8 mouse cellular contexts compared by ENCODE assay signal in genomic region chr17:56291171-56291511, GRCm38 (mm10). TPM values are rescaled to one million over a fixed set of nuclear protein-coding genes. Genes with fewer than 3 reads are reported as not detected.
DNase-seq lines count a peak whose midpoint lies in the region; ATAC-seq and TF ChIP-seq lines count a peak whose summit lies in the region.

No protein-coding gene starts in this region.

- peak overlapping the region; percentile 50 for H3K9ac ChIP-seq in forebrain, embryonic 15.5 days (replicated peaks)
- H3K9ac ChIP-seq in lung, postnatal 0 days (replicated peaks; ENCODE audit: low read depth), result peak overlapping the region; percentile 37; the same call in 1 of the 2 replicates

- peak overlapping the region; percentile 42 for H3K4me2 ChIP-seq in forebrain, embryonic 15.5 days (replicated peaks)
- H3K4me2 ChIP-seq in lung, postnatal 0 days (replicated peaks; ENCODE audit: low read depth, low read length), result peak overlapping the region; percentile 73

- TF ChIP-seq EP300 in lung, postnatal 0 days (IDR thresholded peaks at IDR 0.05), result peak; percentile 39; the same call in 1 of the 2 replicates

- TF ChIP-seq CTCF in lung, postnatal 0 days (IDR thresholded peaks at IDR 0.05), result peak; percentile 98

- H3K27me3 ChIP-seq in forebrain, embryonic 15.5 days, result no peaks in the 10 kb centered on the region
- H3K27me3 ChIP-seq in lung, postnatal 0 days (replicated peaks; ENCODE audit: insufficient read depth, low read length), result no peaks in the 10 kb centered on the region

- peak; percentile 97 for DNase-seq in MN1 (ENCODE audit: low spot score)
- peak; percentile 64 to 83 for DNase-seq in cerebellum, adult 18-20 months
- DNase-seq in layer of hippocampus, adult 8-10 months (ENCODE audit: low spot score in 2 of 2), result peak; percentile 71
- DNase-seq in lung, postnatal 0 days (ENCODE audit: low spot score), result peak; percentile 99
- peak; percentile 91 for DNase-seq in ovary, adult 18-20 months (ENCODE audit: low spot score)
- peak; percentile 97 to 98 for DNase-seq in thymus, postnatal 10 days (ENCODE audit: low spot score in 2 of 2)

- WGBS in forebrain, embryonic 15.5 days, result under 1% methylated on average over 16 of the region's 16 CpGs
- WGBS in lung, postnatal 0 days, result 1% methylated on average over 15 of the region's 16 CpGs

- peak overlapping the region; percentile 35 for H3K4me3 ChIP-seq in forebrain, embryonic 15.5 days
- H3K4me3 ChIP-seq in lung, postnatal 0 days (ENCODE audit: low read depth, low read length), result peak overlapping the region; percentile 54; the same call in 1 of the 2 replicates

- peak; percentile 83 for ATAC-seq in forebrain, embryonic 15.5 days (replicated peaks)
- peak; percentile 77 to 78 for ATAC-seq in hematopoietic stem cell, adult 5-6 weeks (replicated peaks in 1 of 2; ENCODE audit: insufficient read depth in 1 of 2, low FRiP score in 2 of 2, low TSS enrichment in 1 of 2, low read depth in 1 of 2, poor library complexity in 2 of 2, severe bottlenecking in 2 of 2)
- ATAC-seq in lung, postnatal 0 days, result peak; percentile 91

- H3K9me3 ChIP-seq in forebrain, embryonic 15.5 days, result no peaks in the 10 kb centered on the region
- no peaks in the 10 kb centered on the region for H3K9me3 ChIP-seq in lung, postnatal 0 days (ENCODE audit: low read length)

- H3K36me3 ChIP-seq in forebrain, embryonic 15.5 days, result no peaks in the 10 kb centered on the region
- no peaks in the 10 kb centered on the region for H3K36me3 ChIP-seq in lung, postnatal 0 days (ENCODE audit: insufficient read depth, low read length)

- peak overlapping the region; percentile 71 for H3K27ac ChIP-seq in forebrain, embryonic 15.5 days (replicated peaks)
- H3K27ac ChIP-seq in lung, postnatal 0 days (ENCODE audit: low read length), result peak overlapping the region; percentile 95

- peaks cover 27% of the 10 kb centered on the region for H3K4me1 ChIP-seq in forebrain, embryonic 15.5 days
- peaks cover 8% of the 10 kb centered on the region; the same call in 1 of the 2 replicates for H3K4me1 ChIP-seq in lung, postnatal 0 days (ENCODE audit: insufficient read depth, low read depth, low read length)

RNA-seq across cellular contexts. Expression of gene Plin3, which starts 1.5 kb away (rescaled TPM):
- polyA plus RNA-seq in forebrain, embryonic 15.5 days (2015; fragmentation: Nextera tagmentation; extraction: Ambion mirVana), result 10.9 and 13.6 TPM in 2 replicates
- 17.1 and 23.8 TPM in 2 replicates for total RNA-seq in hematopoietic stem cell, adult 5-6 weeks (2017)
- total RNA-seq in layer of hippocampus, adult 8-10 months (2022), result 10 to 100 TPM; 13.2 to 22.6 (median 19.6) TPM
- 95.3 and 99.3 TPM in 2 replicates for polyA plus RNA-seq in lung, postnatal 0 days (2015; fragmentation: Nextera tagmentation; extraction: Ambion mirVana)

RNA-seq across cellular contexts. Expression of gene Arrdc5, which starts 8.9 kb away (rescaled TPM):
- not detected in 2 replicates for polyA plus RNA-seq in forebrain, embryonic 15.5 days (2015; fragmentation: Nextera tagmentation; extraction: Ambion mirVana)
- total RNA-seq in hematopoietic stem cell, adult 5-6 weeks (2017), result not detected in 2 replicates
- total RNA-seq in layer of hippocampus, adult 8-10 months (2022), result not detected
- not detected in 2 replicates for polyA plus RNA-seq in lung, postnatal 0 days (2015; fragmentation: Nextera tagmentation; extraction: Ambion mirVana)

RNA-seq across cellular contexts. Expression of gene Uhrf1, which starts 12.0 kb away (rescaled TPM):
- 55.6 and 65.1 TPM in 2 replicates for polyA plus RNA-seq in forebrain, embryonic 15.5 days (2015; fragmentation: Nextera tagmentation; extraction: Ambion mirVana)
- 116 and 147 TPM in 2 replicates for total RNA-seq in hematopoietic stem cell, adult 5-6 weeks (2017)
- total RNA-seq in layer of hippocampus, adult 8-10 months (2022), result 1 to 10 TPM in 3 of 4 experiments, under 1 TPM in 1; 0.77 to 2.5 (median 1.6) TPM
- polyA plus RNA-seq in lung, postnatal 0 days (2015; fragmentation: Nextera tagmentation; extraction: Ambion mirVana), result 7.0 and 8.4 TPM in 2 replicates

RNA-seq across cellular contexts. Expression of gene Ticam1, which starts 14.6 kb away (rescaled TPM):
- polyA plus RNA-seq in forebrain, embryonic 15.5 days (2015; fragmentation: Nextera tagmentation; extraction: Ambion mirVana), result 1.3 and 1.7 TPM in 2 replicates
- 3.5 and 6.1 TPM in 2 replicates for total RNA-seq in hematopoietic stem cell, adult 5-6 weeks (2017)
- 1 to 10 TPM; 6.8 to 8.8 (median 7.8) TPM for total RNA-seq in layer of hippocampus, adult 8-10 months (2022)
- 3.5 and 4.1 TPM in 2 replicates for polyA plus RNA-seq in lung, postnatal 0 days (2015; fragmentation: Nextera tagmentation; extraction: Ambion mirVana)

RNA-seq across cellular contexts. Expression of gene Fem1a, which starts 34.5 kb away (rescaled TPM):
- 21.4 and 22.9 TPM in 2 replicates for polyA plus RNA-seq in forebrain, embryonic 15.5 days (2015; fragmentation: Nextera tagmentation; extraction: Ambion mirVana)
- 16.4 and 17.1 TPM in 2 replicates for total RNA-seq in hematopoietic stem cell, adult 5-6 weeks (2017)
- total RNA-seq in layer of hippocampus, adult 8-10 months (2022), result 10 to 100 TPM; 32.7 to 36.0 (median 35.1) TPM
- polyA plus RNA-seq in lung, postnatal 0 days (2015; fragmentation: Nextera tagmentation; extraction: Ambion mirVana), result 8.2 and 8.4 TPM in 2 replicates

Comparison
In these comparisons a context has a peak if more than half of its experiments do, and no peak if none do; other contexts are left out.
1. Peak in every context shown above with its lines: DNase-seq, ATAC-seq, H3K4me3 ChIP-seq and H3K27ac ChIP-seq.
2. RNA of gene Uhrf1, which starts 12.0 kb away (total RNA-seq): 116 to 147 TPM in hematopoietic stem cell, adult 5-6 weeks; 0.77 to 2.5 TPM in layer of hippocampus, adult 8-10 months; every median in the first group is over 10 times any median in the second.